Mouse (Mus musculus) kidney, adult 18-20 months (tissue): ENCODE measurements at regions not wholly inside any gene's neighbourhood (a gene's known extent, or its start where the extent isn't known, plus 50 kb on each side); places are given as distances from the start of the nearest gene placed in this dataset.

Source experiments
- DNase-seq: peaks from one replicate; pipeline ENCODE4 v3.0.0; 2021

DNA sequence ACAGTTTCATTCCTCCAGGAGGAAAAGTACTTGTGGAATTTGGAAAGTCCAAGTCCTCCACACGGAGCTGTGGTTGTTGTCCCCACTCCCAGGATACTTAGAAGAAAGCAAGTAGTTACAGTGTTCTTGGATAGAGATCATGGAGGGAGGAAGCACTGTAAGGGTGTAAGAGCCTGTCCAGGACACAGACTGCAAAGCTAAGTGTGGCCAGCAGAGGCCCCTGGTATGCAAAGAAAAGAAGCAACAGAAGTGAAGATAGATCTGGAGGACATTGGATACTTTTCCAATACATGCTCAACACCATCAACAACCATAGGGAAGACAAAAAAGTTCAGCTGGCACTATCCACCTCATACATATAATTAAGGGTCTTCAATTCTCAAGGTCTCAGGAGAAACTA is 197.4 kb downstream of the Meis1 start:
- DNase-seq, result peak; percentile 41

DNA sequence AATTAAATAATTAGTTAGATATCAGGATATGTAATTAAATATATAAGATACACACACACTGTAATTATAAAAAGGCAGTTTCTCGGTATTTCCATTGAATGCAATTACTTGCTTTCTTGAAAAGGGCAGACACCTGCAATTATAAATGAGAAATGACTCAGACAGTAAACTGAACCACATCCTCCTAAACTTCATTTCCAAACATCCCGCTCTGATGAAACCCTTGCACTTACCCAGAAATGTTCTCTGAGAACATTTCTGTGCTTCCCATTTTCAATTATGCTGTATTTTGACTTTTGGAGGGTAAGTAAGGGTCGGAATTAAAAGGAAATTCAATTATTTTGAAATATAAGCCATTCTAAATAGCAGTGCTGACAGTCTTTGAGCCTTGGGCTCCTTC is 204.7 kb downstream of the Meis1 start:
- DNase-seq, result no peak

DNA sequence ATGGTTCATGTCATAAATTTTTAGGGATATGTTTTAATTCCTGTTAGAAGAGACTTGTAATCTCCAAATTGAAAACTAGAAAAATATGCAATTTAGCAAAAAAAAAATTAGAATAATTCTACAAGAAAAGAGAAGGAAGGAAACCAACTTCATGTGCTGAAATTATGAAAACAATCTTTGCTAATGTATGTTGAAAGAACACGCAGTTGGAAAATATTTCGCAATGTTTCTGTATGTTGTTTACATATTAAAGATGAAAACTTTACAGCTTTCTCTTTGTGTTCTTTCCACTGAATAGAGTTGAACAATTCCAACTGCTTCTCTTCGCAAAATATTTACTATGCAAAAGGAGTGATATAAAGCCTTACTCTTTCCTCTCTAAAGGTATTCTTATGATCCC is 251.3 kb downstream of the Meis1 start:
- DNase-seq, result no peak

DNA sequence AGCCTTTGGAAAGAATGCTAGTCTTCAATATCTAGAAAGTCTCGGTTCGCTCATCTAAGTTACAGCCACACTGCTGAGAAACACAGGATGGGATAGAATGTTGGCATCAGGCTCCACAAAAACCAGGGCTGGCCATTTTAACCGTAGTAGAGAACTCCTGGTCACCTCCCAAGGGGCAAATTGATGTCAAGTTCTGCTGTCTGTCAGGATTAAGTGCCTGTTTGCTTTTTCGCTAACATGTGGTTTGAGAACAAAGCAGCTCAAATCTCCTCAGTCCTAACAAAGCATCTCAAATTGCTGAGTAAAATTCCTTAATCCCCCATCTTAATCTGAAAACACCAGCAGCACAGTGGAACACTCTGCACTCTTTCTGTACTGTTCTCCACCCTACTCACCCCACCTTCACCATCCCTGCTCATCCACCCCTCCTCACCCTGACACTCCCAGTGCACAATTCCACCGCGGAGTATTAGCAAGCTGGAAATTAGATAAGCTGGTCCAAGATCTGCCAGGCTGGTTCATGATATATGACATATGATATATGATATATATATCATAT is 252.2 kb downstream of the Meis1 start:
- no peak for DNase-seq

DNA sequence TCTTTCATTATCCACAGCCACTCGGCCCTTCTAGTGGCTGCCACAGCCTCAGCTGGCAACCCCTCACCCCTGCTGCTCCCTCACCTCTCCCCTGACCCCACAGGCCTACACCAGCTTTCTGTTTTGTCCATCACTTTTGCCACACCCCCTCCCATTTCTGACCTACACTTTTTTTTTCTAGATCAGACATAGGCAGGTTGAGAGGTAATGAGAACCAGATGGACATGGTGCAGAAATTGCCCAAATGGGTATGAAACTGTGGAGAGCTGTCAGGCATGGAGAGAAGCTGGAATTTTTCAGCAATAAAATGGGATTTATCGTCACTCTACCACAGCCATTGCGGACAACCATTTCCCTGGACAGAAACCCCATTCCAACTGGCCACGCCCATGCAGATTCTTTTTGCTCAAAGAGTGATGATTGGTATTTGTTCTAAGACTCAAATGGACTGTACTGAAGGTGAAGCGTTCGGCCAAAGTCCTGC is 260.2 kb downstream of the Meis1 start:
- DNase-seq, result no peak

DNA sequence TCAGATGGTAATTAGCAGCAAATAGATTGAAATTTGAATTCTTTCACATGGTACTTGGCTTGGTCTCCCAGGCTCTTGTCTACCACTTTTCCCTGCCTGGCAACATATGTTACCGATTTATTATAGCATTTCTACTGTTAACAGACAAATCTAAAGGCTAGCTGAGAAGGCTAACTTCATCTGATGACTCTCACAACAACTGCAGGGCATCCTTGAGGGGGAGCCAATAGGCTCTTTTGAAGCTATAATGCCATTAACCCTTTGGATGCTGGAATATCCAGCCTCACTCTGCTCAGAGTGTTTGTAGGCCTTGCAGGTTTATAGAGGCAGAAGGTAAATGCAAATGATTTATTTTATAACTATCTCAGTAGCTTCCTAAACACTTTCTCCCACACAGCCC is 262.2 kb downstream of the Meis1 start:
- no peak for DNase-seq

DNA sequence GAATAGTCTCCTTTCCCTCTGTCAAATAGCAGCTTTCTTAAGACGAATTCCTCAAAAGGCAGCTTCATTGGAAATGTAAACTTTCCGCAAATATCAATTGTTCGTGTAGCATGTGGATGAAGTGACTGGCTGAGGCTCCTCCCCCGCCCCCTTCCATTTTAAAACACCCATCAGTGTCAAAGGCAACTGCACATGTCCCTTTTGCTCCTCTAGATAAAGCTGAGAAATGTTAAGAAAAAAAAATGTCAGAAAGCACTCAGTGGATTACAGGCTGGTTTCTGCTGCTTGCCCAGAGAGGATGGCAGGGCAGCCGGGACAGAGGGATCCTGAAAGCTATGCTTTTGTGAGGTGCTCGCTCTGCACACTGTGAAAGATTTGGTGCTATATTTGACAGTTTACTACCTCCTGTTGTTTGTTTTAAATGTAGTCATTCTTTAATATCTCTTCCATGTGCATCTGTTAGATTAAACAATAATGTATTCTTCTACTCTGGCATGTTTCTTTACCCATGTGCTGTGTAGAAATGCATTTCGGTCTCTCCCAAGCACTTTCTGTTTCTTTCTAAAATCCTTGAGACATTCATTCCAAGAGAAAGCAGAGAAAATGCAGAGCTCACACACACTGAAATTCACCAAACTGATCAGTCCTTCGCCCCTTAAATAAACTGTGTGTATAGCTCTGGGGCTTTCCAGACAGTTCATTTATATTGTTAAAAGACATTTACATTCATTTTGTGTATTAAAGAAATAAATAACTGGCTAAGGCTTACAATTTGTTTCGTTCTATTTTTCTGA is 263.9 kb downstream of the Meis1 start:
- DNase-seq, result no peak

DNA sequence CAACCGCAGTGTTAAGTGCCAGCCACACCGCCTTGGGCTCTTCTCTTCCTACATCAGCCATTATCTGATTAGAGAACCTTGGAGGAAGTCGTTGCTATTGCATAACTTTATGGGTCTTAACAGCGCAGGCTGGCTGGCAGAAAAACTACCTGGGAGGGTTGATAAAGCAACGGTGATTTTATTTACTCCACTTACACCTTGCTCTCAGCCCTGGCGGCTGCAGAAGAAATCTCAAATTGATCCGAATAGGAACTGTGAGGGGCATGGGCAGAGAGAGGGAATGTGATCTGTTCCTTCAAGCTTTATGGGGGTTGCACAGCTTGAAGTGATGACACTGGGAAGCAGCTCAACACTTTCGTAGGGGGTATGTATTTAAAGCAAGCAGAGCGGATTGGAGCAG is 264.9 kb downstream of the Meis1 start:
- DNase-seq, result no peak

DNA sequence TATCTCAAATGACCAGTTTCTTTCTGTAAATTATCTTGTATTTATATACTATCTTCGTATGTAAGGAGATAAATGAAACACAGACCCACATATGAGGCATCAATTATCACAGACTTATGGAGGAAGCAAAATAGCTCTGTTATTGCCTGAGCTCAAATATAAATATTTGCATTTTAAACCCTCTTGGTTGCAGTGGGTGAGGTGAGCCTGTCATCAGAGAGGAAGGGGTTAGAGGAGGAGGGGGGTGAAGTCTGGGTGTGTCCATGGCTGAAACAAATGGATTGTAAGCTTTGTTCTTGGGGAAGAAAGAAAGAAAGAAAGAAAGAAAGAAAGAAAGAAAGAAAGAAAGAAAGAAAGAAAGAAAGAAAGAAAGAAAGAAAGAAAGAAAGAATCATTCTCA is 265.5 kb downstream of the Meis1 start:
- no peak for DNase-seq

DNA sequence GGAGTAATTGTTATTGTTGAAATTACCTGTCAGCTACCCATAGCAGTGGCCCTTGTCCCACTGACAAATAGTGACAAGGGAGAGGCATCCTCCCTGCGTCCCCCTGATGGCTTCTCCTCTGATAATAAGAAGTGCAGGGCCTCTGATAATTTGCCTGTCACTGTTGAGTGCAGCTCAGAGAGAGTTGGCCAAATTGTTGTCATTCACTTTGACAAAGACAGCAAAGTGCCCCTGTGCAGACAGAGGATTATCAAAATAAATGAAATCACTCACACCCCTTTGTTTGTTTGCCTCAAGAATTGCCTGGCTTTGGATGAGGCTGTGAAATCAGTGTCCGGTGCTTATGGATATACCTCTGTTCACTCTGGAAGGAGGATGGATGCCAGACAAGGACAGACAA is 266.3 kb downstream of the Meis1 start:
- no peak for DNase-seq

DNA sequence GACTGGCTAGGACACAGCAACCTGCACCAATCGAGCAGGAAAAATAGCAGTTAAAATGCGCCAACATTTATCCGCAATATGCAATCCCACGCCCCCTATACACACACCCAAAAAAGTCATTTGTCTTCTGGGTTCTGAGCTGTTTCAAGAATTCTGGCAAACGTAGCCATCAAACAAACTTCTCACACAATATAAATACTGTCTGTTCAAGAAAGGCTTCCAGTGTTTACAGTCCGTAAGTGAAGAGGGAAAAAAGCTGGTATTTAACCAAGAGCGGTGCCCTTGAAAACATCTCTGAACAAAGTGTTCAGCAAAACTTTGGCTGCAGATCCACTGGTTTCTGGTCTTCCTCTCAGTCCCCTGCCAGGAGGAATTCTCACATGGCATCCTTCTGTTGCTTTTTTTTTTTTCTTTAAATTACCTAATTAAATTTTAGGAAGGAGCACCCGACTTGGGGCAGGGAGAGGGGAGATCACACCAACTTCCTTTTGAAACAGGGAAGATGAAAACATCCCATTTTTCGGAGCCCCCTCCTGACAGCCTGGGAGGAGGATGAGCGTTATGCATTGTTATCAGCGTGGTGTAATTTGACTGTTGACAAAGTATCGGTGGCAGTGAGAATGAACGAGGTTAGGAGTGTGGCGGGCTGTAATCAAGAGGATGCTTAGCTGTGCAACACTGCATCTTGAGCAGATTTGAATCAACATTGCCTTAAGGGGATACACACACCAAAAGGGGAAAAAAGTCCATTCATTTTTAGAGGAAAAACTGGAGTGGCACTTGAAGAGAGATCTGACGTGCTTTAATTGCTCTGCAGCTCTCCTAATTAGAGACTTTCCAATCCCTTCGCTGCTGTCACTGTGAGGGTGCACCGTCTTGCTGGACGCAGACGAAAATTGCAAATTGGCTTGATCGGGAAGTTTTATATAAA is 267.6 kb downstream of the Meis1 start:
- no peak for DNase-seq

DNA sequence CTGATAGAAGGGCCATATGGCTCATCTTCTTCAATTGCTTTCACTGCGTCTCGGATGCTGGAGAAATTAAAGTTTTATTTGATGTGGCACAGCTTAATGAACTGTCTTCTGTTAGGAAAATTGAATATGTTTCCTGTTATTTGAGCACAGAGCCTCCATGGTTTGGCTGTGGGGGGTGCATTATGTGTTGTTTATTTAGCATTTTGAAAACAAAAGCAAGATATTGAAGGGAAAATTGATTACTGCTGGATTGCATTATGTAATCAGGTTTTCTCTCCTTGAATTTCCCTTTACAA is 268.8 kb downstream of the Meis1 start:
- DNase-seq, result no peak

DNA sequence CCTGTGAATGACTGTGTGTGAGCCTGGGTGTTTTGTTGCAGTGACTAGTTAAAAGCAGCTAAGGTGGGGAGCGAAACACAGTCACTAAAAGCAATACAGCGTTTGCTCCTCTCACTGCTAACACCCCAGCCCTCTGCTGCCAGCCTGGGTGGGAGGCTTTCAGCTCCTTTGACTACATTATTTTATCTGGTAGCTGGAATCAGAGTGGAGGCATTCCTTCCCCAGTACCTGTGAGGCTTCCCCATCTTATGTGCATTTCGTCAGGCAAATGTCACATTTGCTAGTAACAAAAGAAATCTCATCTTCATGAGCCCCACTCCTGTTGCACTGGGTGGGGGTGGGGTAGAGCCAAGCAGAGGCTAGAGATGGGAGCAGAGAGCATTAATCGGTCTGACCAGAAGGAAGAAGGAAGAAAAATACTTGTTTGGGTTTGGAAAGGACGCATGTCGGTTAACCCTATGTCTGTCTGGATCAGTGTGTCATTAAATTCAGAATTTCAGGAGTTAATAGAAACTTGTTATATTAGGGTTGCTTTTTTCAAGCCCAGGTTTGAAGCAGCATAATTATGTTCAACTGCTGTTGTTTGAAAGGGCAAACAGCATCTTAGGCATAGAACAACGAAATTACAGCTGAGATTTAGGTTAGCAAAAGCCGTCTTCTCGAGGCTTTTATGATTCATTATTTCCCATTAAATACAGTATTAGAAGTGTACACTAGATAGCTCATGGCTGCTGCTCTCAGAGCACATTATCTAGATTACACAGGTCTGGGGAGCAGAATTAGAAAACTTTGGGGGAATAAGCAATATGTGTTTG is 269.3 kb downstream of the Meis1 start:
- DNase-seq, result no peak

DNA sequence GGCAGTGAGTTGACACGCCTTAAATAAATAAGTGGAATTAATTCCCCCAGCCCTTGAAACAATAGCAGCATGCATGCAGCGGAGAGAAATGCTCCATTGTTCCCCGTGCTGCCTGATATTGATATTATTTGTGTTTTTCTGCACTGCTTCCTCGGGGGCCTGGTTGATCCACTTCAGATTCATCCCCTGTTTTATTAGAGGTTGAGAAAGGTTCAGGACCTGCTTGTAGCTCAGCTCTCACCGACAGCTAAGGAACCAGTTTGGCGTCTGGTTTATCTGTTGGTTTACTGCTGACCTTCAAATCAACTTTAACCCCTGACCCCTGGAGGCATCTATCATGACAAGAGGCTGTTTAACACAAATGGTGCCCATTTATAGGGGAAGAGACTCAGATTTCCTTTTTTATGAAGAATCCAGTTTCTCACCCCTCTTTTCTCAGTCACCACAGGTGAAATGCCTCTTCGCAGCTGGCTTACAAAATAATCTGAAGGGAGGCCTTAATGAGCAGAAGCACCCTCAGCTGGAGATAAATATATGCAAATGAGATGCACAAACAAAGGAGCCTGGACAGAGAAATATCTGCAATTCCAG is 270.8 kb downstream of the Meis1 start:
- no peak for DNase-seq

DNA sequence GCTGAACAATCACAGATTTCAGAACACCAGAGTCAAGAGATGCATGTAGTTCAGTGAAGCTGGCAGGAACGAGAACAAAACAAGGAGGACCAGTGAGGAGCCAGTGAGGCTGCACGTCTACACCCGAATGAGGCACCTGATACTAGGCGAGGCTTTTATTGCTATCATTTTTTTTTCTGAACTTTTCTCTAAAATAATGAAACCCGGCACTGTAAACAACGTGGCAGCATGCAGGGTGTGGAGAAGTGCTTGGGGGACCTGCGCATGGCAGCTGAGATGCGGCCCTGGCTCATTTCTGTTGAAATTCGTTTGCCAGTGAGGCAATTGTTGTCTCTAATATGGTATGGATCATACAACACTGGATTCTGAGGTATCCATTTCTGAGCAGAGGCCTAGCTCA is 271.4 kb downstream of the Meis1 start:
- DNase-seq, result no peak

DNA sequence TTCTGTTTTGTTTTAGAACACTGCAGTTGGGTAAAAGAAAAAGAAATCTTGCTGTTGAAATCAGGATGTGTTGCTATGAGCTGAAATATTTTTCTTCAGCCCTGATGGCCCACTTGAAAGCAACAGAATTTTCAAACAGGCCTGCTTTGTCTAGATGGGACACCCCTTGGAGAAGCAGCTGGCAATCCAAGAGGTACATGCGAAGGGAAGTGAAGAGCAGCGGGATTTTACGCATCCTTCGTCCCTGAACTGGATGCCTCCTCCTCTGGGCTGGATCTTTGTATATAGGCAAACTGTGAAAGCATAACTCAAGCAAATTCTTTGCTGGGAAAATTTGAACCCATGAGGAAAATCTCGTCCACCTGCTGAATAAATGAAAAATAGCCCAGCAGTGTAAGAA is 272.3 kb downstream of the Meis1 start:
- no peak for DNase-seq

DNA sequence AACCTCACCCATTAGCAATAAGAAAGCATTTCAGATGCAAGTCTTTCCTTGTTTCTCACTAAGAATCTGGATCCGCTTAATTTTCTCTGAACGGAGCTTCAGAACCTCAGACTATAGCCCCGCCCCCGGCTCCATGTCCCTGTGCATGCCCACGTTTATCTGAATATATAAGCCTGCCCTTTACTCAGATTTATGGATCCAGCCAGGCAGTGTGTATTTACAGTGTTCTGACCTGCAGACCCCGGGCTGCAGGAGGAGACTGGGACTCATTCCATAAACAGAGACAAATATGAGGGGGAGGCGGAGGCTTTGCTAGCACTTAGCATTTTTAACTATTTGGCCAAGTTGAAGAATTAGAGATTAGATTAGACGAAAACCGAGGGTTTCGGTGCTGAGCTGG is 272.9 kb downstream of the Meis1 start:
- no peak for DNase-seq

DNA sequence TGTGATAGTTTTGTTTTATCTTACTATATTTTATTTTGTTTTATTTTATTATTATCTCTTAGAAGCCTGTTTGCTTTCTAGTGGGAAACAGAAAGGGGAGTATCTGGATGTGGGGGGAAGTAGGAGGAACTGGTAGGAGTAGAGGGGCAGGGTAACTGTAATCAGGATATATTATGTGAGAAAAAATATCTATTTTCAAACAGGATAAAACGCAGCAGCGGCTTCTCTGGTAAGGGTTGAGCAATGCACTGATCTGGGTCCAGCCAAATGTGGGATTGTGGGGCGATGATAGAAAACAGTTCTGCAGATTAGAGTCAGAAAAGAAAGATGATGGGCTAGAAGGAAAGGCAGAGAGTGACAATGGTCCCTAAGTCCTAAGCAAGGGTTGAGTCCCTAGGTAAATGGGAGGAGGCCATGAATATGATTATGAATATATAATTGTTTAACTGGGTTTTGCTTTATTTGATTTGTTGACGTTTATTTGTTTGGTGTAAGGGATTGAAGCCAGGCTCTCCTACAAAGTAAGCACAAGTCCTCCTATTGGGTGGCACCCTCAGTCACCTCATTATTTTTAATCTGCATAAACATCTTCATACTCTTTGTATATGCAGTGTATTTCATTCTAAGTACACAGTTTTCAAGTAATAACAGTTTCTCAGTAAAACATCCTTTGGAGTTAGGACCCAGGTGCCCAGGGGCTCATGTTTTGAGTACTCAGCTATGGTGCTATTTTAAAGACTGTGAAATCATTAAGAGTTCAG is 283.7 kb downstream of the Meis1 start:
- DNase-seq, result no peak

DNA sequence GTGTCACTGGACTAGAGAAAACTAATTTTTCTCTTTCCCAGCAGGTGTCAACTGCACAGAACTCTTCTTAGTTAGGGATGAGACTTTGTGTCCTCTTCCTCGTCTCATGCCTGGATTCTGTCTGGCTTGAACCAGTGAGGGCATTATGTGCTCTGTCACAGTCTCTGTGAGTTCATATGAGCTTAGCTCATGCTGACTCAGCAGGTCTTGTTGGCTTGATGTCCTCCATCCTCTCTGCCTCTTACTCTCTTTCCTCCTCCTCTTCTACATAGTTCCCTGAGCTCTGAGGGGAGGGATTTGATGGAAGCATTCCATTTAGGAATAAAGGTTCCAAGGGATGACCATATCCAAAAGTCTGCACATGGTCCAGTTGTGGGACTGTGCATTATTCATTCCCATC is 284.7 kb downstream of the Meis1 start:
- no peak for DNase-seq

DNA sequence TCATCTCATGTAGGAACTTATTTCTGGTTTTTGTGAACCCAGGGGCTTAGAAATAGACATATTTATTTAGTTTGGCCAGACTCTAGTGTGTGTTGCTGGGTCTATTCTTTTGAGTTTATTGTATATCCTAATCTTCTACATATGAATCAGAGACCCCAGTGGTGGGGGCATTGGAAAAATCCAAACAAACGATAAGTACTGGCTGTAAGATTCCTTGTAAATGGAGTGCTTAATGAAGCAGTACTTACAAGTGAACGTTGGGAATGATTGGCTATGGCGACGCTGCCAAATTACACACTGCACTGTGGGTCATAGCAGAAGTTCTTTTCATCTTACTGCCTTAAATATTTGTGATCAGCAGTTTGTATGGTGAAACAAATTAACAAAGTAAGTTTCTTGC is 289.0 kb downstream of the Meis1 start:
- no peak for DNase-seq

DNA sequence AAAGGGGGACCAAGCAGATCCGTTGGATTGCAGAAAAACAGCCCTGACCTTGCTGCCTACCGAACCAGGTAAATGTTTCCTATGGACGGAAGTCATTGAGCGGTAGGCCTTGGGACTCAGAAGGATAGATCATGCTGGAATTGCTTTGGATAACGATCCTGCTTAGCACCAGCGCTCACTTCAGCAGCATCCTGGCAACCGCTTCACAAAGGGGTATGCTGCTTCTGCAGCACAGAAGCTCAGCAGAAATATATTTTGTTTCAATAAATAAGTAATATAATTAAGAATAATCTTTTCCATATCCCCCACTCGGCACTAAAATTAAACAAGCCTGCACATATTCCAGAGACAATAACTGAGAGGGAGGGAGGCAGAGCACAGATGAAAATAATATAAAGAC is 296.0 kb downstream of the Meis1 start:
- no peak for DNase-seq

DNA sequence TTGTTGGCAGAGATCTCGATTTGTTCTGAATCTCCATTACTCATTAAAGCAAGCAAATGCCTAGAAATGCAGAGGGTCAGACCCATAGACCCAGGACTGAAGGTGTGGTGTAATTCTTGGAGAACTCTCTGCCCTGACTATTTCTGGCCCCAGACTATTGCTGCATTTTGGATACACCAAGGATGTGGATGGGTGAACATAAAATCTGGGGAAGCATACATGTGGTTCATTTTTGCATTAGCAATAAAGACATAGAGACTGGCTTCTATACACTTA is 303.0 kb downstream of the Meis1 start:
- no peak for DNase-seq
